20 mouse cellular contexts compared by ENCODE assay signal in genomic region chr10:75355341-75355740, GRCm38 (mm10). TPM values are rescaled to one million over a fixed set of nuclear protein-coding genes. Genes with fewer than 3 reads are reported as not detected.
"Had no signal": no experiment of that assay in that cellular context is flagged by ENCODE, and none has a peak within 500 bp of the region (broad histone marks: within the 10 kb centered on the region; RNA-seq: fewer than 3 reads in every experiment).

No protein-coding gene starts in this region.

- H3K36me3 ChIP-seq: midbrain, embryonic 10.5 days; midbrain, embryonic 12.5 days; neural tube, embryonic 13.5 days; neural tube, embryonic 15.5 days had no signal

- H3K4me2 ChIP-seq: lung, embryonic 14.5 days; midbrain, embryonic 12.5 days; neural tube, embryonic 13.5 days; neural tube, embryonic 15.5 days had no signal

- DNase-seq: lung, adult 18-20 months; lung, embryonic 14.5 days; lung, postnatal 10 days; lung, postnatal 4 days; midbrain, embryonic 14.5 days; retina, postnatal 1 day; right cerebral cortex, adult 18-20 months; right cerebral cortex, postnatal 25 days; right cerebral cortex, postnatal 4 days; spleen, adult 18-20 months; thymus, adult 18-20 months; thymus, postnatal 25 days; thymus, postnatal 4 days had no signal

- H3K9me3 ChIP-seq: midbrain, embryonic 10.5 days; midbrain, embryonic 12.5 days; neural tube, embryonic 13.5 days; neural tube, embryonic 15.5 days had no signal

- H3K27ac ChIP-seq: midbrain, embryonic 10.5 days; midbrain, embryonic 12.5 days; neural tube, embryonic 13.5 days; neural tube, embryonic 15.5 days had no signal

- H3K4me1 ChIP-seq: midbrain, embryonic 10.5 days; midbrain, embryonic 12.5 days; neural tube, embryonic 13.5 days; neural tube, embryonic 15.5 days had no signal

- H3K4me3 ChIP-seq: midbrain, embryonic 10.5 days; midbrain, embryonic 12.5 days; myocyte; neural tube, embryonic 13.5 days; neural tube, embryonic 15.5 days had no signal

- H3K9ac ChIP-seq: lung, embryonic 14.5 days; midbrain, embryonic 12.5 days; neural tube, embryonic 13.5 days; neural tube, embryonic 15.5 days had no signal

- ATAC-seq: midbrain, embryonic 16.5 days had no signal

- H3K27me3 ChIP-seq: midbrain, embryonic 12.5 days; neural tube, embryonic 13.5 days; neural tube, embryonic 15.5 days had no signal

RNA-seq across cellular contexts. Expression of gene Upb1, which starts 45.6 kb away (rescaled TPM):
- polyA plus RNA-seq: midbrain, embryonic 10.5 days; neural tube, embryonic 11.5 days; neural tube, embryonic 13.5 days had no signal
